Mouse (Mus musculus) neural tube, embryonic 11.5 days (tissue): ENCODE measurements around the gene Clec3a. TPM values are rescaled to one million over a fixed set of nuclear protein-coding genes. Genes with fewer than 3 reads are reported as not detected.

Experiments
- ATAC-seq: fragments of 200-750 bp; cut with Nextera tagmentation; 2 replicates; pipeline ENCODE4 v1.8.0; 2017; ENCODE audit warnings: moderate number of reproducible peaks, mild to moderate bottlenecking, moderate TSS enrichment, moderate library complexity; ENCODE audit not compliant: insufficient read depth, low FRiP score, low TSS enrichment
- DNase-seq: peaks from one replicate; pipeline ENCODE4 v3.0.0-alpha.2; 2015; ENCODE audit warnings: low spot score
- H3K27ac ChIP-seq: fragments of 300-500 bp; sonication (generic); 2 replicates; pipeline ENCODE4 v1.5.1; 2014; ENCODE audit warnings: low read depth, mild to moderate bottlenecking, low read length
- H3K27me3 ChIP-seq: fragments of 300-500 bp; sonication (generic); 2 replicates; pipeline ENCODE4 v1.6.1; 2014; ENCODE audit warnings: mild to moderate bottlenecking, low read length, mixed read lengths; ENCODE audit not compliant: control insufficient read depth, insufficient read depth
- H3K36me3 ChIP-seq: fragments of 300-500 bp; sonication (generic); 2 replicates; pipeline ENCODE4 v1.6.1; 2014; ENCODE audit warnings: mild to moderate bottlenecking, low read length, moderate library complexity, mixed read lengths; ENCODE audit not compliant: control insufficient read depth, insufficient read depth
- H3K4me1 ChIP-seq: fragments of 300-500 bp; sonication (generic); 2 replicates; pipeline ENCODE4 v1.6.1; 2014; ENCODE audit warnings: low read length, mixed read lengths; ENCODE audit not compliant: control insufficient read depth, insufficient read depth
- H3K4me2 ChIP-seq: fragments of 300-500 bp; sonication (generic); 2 replicates; pipeline ENCODE4 v1.6.1; 2014; ENCODE audit warnings: low read depth, mild to moderate bottlenecking, moderate library complexity
- H3K4me3 ChIP-seq: fragments of 300-500 bp; sonication (generic); 2 replicates; pipeline ENCODE4 v1.5.1; 2014; ENCODE audit warnings: low read depth, low read length
- H3K9ac ChIP-seq: fragments of 300-500 bp; sonication (generic); 2 replicates; pipeline ENCODE4 v1.6.1; 2014; ENCODE audit warnings: mild to moderate bottlenecking, low read length
- H3K9me3 ChIP-seq: fragments of 300-500 bp; sonication (generic); 2 replicates; pipeline ENCODE4 v1.6.1; 2016; ENCODE audit warnings: low read length; ENCODE audit not compliant: control insufficient read depth
- WGBS: fragments of 180-500 bp; shearing (Covaris S2); extraction: QIAGEN DNeasy Blood & Tissue Kit; methylation state at CpG from one replicate; pipeline ENCODE4 v1.1.7; 2014; 5-methylcytosine and 5-hydroxymethylcytosine counted together
- polyA plus RNA-seq: library from polyadenylated mRNA; unstranded; fragments of >200 nt; fragmentation: Nextera tagmentation; extraction: Ambion mirVana; gene quantifications from 2 replicates; pipeline ENCODE4 v1.2.1, GENCODE M21; 2014

Clec3a gene
- polyA plus RNA-seq, 1 experiment from 2014 or later, result not detected

DNA sequence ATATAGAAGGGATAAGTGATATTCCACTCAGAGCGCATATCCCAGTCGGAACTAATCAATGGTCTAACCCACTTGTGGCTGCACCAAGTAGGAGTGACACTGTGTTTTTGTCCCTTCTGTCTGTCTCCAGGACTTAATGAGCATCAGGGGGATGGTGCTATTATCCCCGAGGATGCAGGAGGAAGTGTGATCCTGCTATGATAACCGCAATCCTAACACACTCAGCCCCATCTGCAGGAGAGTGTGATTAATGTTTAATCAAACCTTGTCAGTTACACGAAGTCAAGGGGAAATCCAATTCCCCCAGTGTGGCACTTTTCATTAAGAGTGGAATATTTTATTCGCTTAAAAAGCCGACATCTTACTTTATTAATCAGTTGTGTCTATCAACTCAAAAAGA is 16.2 kb upstream of the Clec3a start:
- no peaks in the 10 kb centered on the region for H3K36me3 ChIP-seq
- H3K4me1 ChIP-seq, result no peaks in the 10 kb centered on the region
- no peak for ATAC-seq
- H3K9me3 ChIP-seq, result no peaks in the 10 kb centered on the region
- no peak for DNase-seq
- no peak overlapping the region for H3K27ac ChIP-seq
- H3K4me2 ChIP-seq, result no peak overlapping the region
- H3K9ac ChIP-seq, result no peak overlapping the region
- no peaks in the 10 kb centered on the region for H3K27me3 ChIP-seq
- H3K4me3 ChIP-seq, result no peak overlapping the region
- WGBS, result 74% methylated on average over 7 of the region's 7 CpGs

- 81% methylated on average over 3 of the region's 3 CpGs for WGBS
- Histone ChIP-seq H3K27ac (no peak overlapping the region), H3K27me3 (no peaks in the 10 kb centered on the region), H3K4me2 (no peak overlapping the region), H3K4me3 (no peak overlapping the region), H3K9ac (no peak overlapping the region), H3K36me3 (no peaks in the 10 kb centered on the region), H3K4me1 (no peaks in the 10 kb centered on the region), H3K9me3 (no peaks in the 10 kb centered on the region)
- ATAC-seq (no peak), DNase-seq (no peak)
These were observed 6.5 kb upstream of the Clec3a start for GRCm38 (mm10) chr8:114411421-114411820.

- Histone ChIP-seq H3K27ac (no peak overlapping the region), H3K4me3 (no peak overlapping the region), H3K4me1 (no peaks in the 10 kb centered on the region), H3K9ac (no peak overlapping the region), H3K27me3 (no peaks in the 10 kb centered on the region), H3K9me3 (no peaks in the 10 kb centered on the region), H3K4me2 (no peak overlapping the region), H3K36me3 (no peaks in the 10 kb centered on the region)
- no peak for DNase-seq
- ATAC-seq, result no peak
- 90% methylated on average over 5 of the region's 5 CpGs for WGBS
These were observed 600 bp downstream of the Clec3a start for GRCm38 (mm10) chr8:114418486-114418885.

- ATAC-seq, result no peak
- no peak for DNase-seq
- no peak overlapping the region for H3K4me3 ChIP-seq
- H3K4me1 ChIP-seq, result no peaks in the 10 kb centered on the region
- no peaks in the 10 kb centered on the region for H3K36me3 ChIP-seq
- H3K27ac ChIP-seq, result no peak overlapping the region
- WGBS, result 77% methylated on average over 6 of the region's 6 CpGs
- no peaks in the 10 kb centered on the region for H3K27me3 ChIP-seq
- no peak overlapping the region for H3K9ac ChIP-seq
- no peak overlapping the region for H3K4me2 ChIP-seq
- no peaks in the 10 kb centered on the region for H3K9me3 ChIP-seq
These were observed 1.0 kb downstream of the Clec3a start for GRCm38 (mm10) chr8:114418904-114419303.

- H3K27me3 ChIP-seq, result no peaks in the 10 kb centered on the region
- H3K9ac ChIP-seq, result no peak overlapping the region
- H3K4me1 ChIP-seq, result no peaks in the 10 kb centered on the region
- no peak overlapping the region for H3K4me2 ChIP-seq
- H3K9me3 ChIP-seq, result no peaks in the 10 kb centered on the region
- no peaks in the 10 kb centered on the region for H3K36me3 ChIP-seq
- no peak overlapping the region for H3K27ac ChIP-seq
- 82% methylated on average over 4 of the region's 4 CpGs for WGBS
- no peak for ATAC-seq
- no peak for DNase-seq
- no peak overlapping the region for H3K4me3 ChIP-seq
These were observed 3.7 kb downstream of the Clec3a start for GRCm38 (mm10) chr8:114421544-114421943.

GRCm38 (mm10) chr8:114438236-114438635 is 20.4 kb downstream of the Clec3a start:
- WGBS, result 9% methylated on average over 6 of the region's 6 CpGs
- ATAC-seq (no peak), DNase-seq (peak; percentile 66)
- H3K27me3 ChIP-seq, result no peaks in the 10 kb centered on the region
- H3K4me3 ChIP-seq, result no peak overlapping the region
- H3K4me1 ChIP-seq, result peaks cover 5% of the 10 kb centered on the region
- no peak overlapping the region for H3K4me2 ChIP-seq
- H3K27ac ChIP-seq, result no peak overlapping the region
- H3K36me3 ChIP-seq, result no peaks in the 10 kb centered on the region
- H3K9me3 ChIP-seq, result no peaks in the 10 kb centered on the region
- H3K9ac ChIP-seq, result no peak overlapping the region

- Histone ChIP-seq H3K4me2 (peak within 1 kb of the TSS; percentile 85), H3K27me3 (no peaks in the 10 kb centered on the region), H3K27ac (peak within 1 kb of the TSS; percentile 58; the same call in 1 of the 2 replicates), H3K36me3 (no peaks in the 10 kb centered on the region), H3K9me3 (no peaks in the 10 kb centered on the region), H3K9ac (peak within 1 kb of the TSS; percentile 58), H3K4me1 (peaks cover 5% of the 10 kb centered on the region), H3K4me3 (peak within 1 kb of the TSS; percentile 70)
- ATAC-seq, result peak; percentile 98
- WGBS, result 0% methylated on average over 54 of the region's 54 CpGs
- peak; percentile 100 for DNase-seq
These were observed 21.7 kb downstream of the Clec3a start, which contains the start of gene Wwox for GRCm38 (mm10) chr8:114439334-114440204. Gene Wwox (plus strand): TSS chr8:114439655.

DNA sequence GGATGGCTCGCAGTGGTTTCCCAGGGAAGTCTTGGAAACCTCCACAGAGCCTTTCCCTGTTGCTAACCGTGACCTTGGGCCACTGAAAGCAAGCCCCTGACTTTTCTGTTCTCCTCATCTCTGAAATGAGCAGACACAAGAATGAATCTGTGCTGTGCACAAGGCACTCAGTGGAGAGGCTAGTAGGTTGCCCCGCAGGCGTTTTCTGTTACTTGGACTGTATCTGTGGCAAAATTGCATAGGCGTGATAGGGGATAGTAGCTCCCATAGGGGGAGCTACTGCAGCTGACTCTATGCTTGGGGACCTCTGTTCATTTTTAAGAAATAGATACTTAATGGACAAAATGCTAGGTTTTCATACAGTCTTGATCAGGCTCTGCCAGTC is 22.3 kb downstream of the Clec3a start:
- 20% methylated on average over 5 of the region's 5 CpGs for WGBS
- no peaks in the 10 kb centered on the region for H3K9me3 ChIP-seq
- DNase-seq (no peak), ATAC-seq (no peak; the same call in 1 of the 2 replicates)
- no peaks in the 10 kb centered on the region for H3K36me3 ChIP-seq
- peak overlapping the region; percentile 85 for H3K4me2 ChIP-seq
- H3K9ac ChIP-seq, result peak overlapping the region; percentile 58
- H3K27me3 ChIP-seq, result no peaks in the 10 kb centered on the region
- H3K4me1 ChIP-seq, result peaks cover 5% of the 10 kb centered on the region
- H3K4me3 ChIP-seq, result peak overlapping the region; percentile 70
- H3K27ac ChIP-seq, result no peak overlapping the region

- Histone ChIP-seq H3K4me3 (no peak overlapping the region), H3K4me2 (no peak overlapping the region), H3K27ac (no peak overlapping the region), H3K4me1 (peaks cover 5% of the 10 kb centered on the region), H3K9me3 (no peaks in the 10 kb centered on the region), H3K36me3 (no peaks in the 10 kb centered on the region), H3K27me3 (no peaks in the 10 kb centered on the region), H3K9ac (no peak overlapping the region)
- ATAC-seq (no peak), DNase-seq (peak; percentile 28)
- WGBS, result 85% methylated on average over 4 of the region's 4 CpGs
These were observed 23.7 kb downstream of the Clec3a start for GRCm38 (mm10) chr8:114441616-114442015.
